Mouse (Mus musculus): ENCODE measurements at regions not wholly inside any gene's neighbourhood (a gene's known extent, or its start where the extent isn't known, plus 50 kb on each side); places are given as distances from the start of the nearest gene placed in this dataset.

- DNase-seq (ENCODE audit: low spot score): no peak
Measured at GRCm38 (mm10) chr15:71358189-71358790, 2476.1 kb upstream of the Gm6569 start.

- no peak for DNase-seq (ENCODE audit: low spot score)
Measured at GRCm38 (mm10) chr15:71375775-71376174, 2458.6 kb upstream of the Gm6569 start.

Data from gastrocnemius, adult 18-20 months (tissue).